Mouse (Mus musculus): Measurements from ENCODE around the gene Eif5. TPM values are rescaled to one million over a fixed set of nuclear protein-coding genes. Genes with fewer than 3 reads are reported as not detected.

The Eif5 gene
- 72.9 and 100 TPM in 2 replicates for polyA plus RNA-seq (2012; rRNA removed)

DNA sequence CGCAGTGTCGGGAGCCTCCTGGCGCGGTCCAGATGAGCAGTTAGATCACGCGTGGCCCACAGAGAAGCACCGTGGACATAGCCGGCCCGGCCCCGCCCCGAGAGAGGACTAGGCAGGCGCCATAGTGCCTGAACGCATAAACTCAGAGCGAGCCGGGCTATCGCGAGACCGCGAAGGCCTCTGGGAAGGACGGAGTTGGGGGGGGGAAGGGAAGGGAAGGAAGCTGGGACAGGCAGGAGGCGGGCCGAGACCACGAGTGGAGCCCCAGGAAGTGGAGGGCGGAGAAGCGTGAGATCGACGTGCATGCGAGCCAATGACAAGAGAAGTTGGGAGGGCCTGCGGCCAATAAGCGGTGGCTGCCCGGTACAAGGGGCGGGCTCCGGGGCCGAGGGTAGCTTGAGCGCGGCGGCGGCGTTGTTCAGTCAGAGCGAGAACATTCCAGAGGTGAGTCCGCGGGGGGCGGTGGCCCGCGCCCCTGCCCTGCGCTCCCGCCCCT is at the start of gene Eif5:
Eif5 (plus strand) TSS at position 221 of the 496 bp plus-strand sequence.
- peak; percentile 98 for DNase-seq (ENCODE audit: low read depth in 1 of 2, low spot score in 2 of 2)
- TF ChIP-seq POLR2A (IDR thresholded peaks at IDR 0.05; ENCODE audit: low read depth, low read length) (peak; percentile 88), CTCF (IDR thresholded peaks at IDR 0.05; ENCODE audit: extremely low read depth, insufficient read depth, insufficient read length, insufficient replicate concordance) (no peak)
- H3K36me3 ChIP-seq (ENCODE audit: control insufficient read depth, insufficient read depth, low read length), result peaks cover 20% of the 10 kb centered on the region
- H3K4me3 ChIP-seq (ENCODE audit: extremely low read depth, insufficient read depth, insufficient read length), result peak within 1 kb of the TSS; percentile 96
- under 1% methylated on average over 32 of the region's 47 CpGs for WGBS
- no peaks in the 10 kb centered on the region for H3K27me3 ChIP-seq (ENCODE audit: control insufficient read depth, insufficient read depth, low read length)
- peaks cover 8% of the 10 kb centered on the region for H3K4me1 ChIP-seq (ENCODE audit: control insufficient read depth, insufficient read depth, insufficient read length)
- H3K27ac ChIP-seq (ENCODE audit: insufficient read depth, low read length), result peak within 1 kb of the TSS; percentile 98

DNA sequence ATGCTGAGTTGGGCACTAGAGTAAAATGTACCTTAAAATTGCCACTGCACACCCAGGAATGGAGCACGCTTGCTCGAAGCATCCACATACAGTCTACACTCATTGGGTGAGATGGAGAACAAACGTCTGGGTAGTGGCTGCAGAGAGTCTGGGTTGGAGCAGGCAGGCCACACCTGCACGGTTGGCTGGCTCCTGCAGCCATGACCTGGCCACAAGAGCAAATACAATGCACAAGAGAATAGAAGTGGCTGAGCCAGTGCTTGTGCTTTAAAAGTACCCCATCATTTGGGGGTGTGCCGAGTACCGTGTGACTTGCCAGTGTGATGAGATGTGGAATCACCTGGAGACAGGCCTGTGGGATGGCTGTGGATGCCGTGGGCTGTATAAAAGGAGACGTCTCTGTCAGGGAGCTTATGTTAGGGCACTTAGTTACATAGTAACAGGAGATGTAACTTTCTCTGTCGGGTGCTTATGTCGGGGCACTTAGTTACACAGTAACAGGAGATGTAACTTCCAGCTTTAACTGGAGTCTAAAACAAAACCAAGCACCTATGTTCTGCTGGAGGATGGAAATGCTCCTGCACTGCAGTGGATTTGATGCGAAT is 48.5 kb upstream of the Eif5 start:
- Histone ChIP-seq H3K36me3 (ENCODE audit: control insufficient read depth, insufficient read depth, low read length) (no peaks in the 10 kb centered on the region), H3K27ac (ENCODE audit: insufficient read depth, low read length) (no peak overlapping the region), H3K4me3 (ENCODE audit: extremely low read depth, insufficient read depth, insufficient read length) (no peak overlapping the region), H3K4me1 (ENCODE audit: control insufficient read depth, insufficient read depth, insufficient read length) (peaks cover 4% of the 10 kb centered on the region; the same call in 1 of the 2 replicates), H3K27me3 (ENCODE audit: control insufficient read depth, insufficient read depth, low read length) (peaks cover 13% of the 10 kb centered on the region)
- DNase-seq (ENCODE audit: low read depth in 1 of 2, low spot score in 2 of 2), result no peak
- 84% methylated on average over 11 of the region's 11 CpGs for WGBS
- TF ChIP-seq CTCF (IDR thresholded peaks at IDR 0.05; ENCODE audit: extremely low read depth, insufficient read depth, insufficient read length, insufficient replicate concordance) (no peak), POLR2A (IDR thresholded peaks at IDR 0.05; ENCODE audit: low read depth, low read length) (no peak)

DNA sequence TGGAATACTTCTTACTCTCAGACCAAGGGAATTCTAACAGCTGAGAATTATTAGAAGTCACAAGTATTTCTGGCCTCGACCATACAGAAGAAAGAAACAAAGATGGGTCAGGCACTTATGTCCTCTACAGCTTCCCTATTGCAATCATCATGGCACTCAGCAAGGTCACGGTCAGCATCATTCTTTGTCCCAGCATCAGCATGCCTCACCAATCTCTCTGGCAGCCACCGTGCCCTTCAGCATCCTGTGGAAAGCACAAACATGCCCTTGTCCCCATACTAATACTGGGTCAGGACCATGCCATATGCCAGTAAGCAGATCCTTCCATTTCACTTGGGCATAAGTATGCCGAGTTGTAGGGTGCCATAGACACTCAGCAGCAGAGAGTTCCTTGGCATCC is 42.9 kb upstream of the Eif5 start:
- Histone ChIP-seq H3K36me3 (ENCODE audit: control insufficient read depth, insufficient read depth, low read length) (no peaks in the 10 kb centered on the region), H3K4me3 (ENCODE audit: extremely low read depth, insufficient read depth, insufficient read length) (no peak overlapping the region), H3K4me1 (ENCODE audit: control insufficient read depth, insufficient read depth, insufficient read length) (no peaks in the 10 kb centered on the region), H3K27ac (ENCODE audit: insufficient read depth, low read length) (no peak overlapping the region), H3K27me3 (ENCODE audit: control insufficient read depth, insufficient read depth, low read length) (no peaks in the 10 kb centered on the region)
- WGBS, result 75% methylated on average over 4 of the region's 4 CpGs
- TF ChIP-seq CTCF (IDR thresholded peaks at IDR 0.05; ENCODE audit: extremely low read depth, insufficient read depth, insufficient read length, insufficient replicate concordance) (no peak), POLR2A (IDR thresholded peaks at IDR 0.05; ENCODE audit: low read depth, low read length) (no peak)
- no peak for DNase-seq (ENCODE audit: low read depth in 1 of 2, low spot score in 2 of 2)

DNA sequence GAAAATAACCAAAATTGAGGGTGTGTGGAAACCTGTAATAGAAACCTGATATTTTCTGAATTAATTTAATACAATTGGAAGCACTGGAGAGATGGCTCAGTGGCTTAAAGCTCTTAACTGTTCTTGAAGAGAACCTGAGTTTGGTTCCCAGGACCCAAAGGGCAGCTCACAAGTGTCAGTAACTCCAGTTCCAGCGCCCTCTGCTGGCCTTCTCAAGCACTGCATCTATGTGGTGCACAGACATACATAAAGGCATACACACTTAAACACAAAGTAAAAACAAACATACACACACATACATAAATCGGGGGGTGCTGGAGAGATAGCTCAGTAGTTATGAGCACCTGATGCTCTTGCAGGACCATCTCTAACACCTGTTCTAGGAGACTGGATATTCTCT is 40.7 kb upstream of the Eif5 start:
- DNase-seq (ENCODE audit: low read depth in 1 of 2, low spot score in 2 of 2), result no peak
- H3K4me1 ChIP-seq (ENCODE audit: control insufficient read depth, insufficient read depth, insufficient read length), result no peaks in the 10 kb centered on the region
- WGBS, result 56% methylated on average over 2 of the region's 2 CpGs
- no peaks in the 10 kb centered on the region for H3K27me3 ChIP-seq (ENCODE audit: control insufficient read depth, insufficient read depth, low read length)
- no peak overlapping the region for H3K4me3 ChIP-seq (ENCODE audit: extremely low read depth, insufficient read depth, insufficient read length)
- TF ChIP-seq POLR2A (IDR thresholded peaks at IDR 0.05; ENCODE audit: low read depth, low read length), result no peak
- no peak for TF ChIP-seq CTCF (IDR thresholded peaks at IDR 0.05; ENCODE audit: extremely low read depth, insufficient read depth, insufficient read length, insufficient replicate concordance)
- no peak overlapping the region for H3K27ac ChIP-seq (ENCODE audit: insufficient read depth, low read length)
- no peaks in the 10 kb centered on the region for H3K36me3 ChIP-seq (ENCODE audit: control insufficient read depth, insufficient read depth, low read length)

DNA sequence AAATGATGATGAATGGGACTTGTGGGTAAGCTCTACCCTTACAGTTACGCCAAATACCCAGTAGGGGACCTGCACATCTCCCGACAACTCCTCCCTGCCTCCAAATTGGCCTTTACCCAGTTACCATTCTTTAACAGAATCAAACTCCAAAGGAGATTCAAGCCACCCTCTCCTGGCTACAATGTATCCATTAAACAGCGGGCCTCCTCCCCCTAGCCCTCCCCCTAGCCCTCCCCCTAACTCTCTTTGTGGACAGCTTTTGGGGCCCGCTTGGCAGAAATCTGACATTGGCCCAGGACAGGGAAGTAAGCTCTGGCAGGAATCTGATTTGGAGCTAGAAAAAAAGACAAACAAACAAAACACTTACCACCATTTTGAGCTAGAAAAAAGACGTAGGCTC is 38.2 kb upstream of the Eif5 start:
- Histone ChIP-seq H3K36me3 (ENCODE audit: control insufficient read depth, insufficient read depth, low read length) (no peaks in the 10 kb centered on the region), H3K27me3 (ENCODE audit: control insufficient read depth, insufficient read depth, low read length) (no peaks in the 10 kb centered on the region), H3K4me1 (ENCODE audit: control insufficient read depth, insufficient read depth, insufficient read length) (no peaks in the 10 kb centered on the region), H3K27ac (ENCODE audit: insufficient read depth, low read length) (no peak overlapping the region), H3K4me3 (ENCODE audit: extremely low read depth, insufficient read depth, insufficient read length) (no peak overlapping the region)
- TF ChIP-seq CTCF (IDR thresholded peaks at IDR 0.05; ENCODE audit: extremely low read depth, insufficient read depth, insufficient read length, insufficient replicate concordance) (no peak), POLR2A (IDR thresholded peaks at IDR 0.05; ENCODE audit: low read depth, low read length) (no peak)
- no peak for DNase-seq (ENCODE audit: low read depth in 1 of 2, low spot score in 2 of 2)
- 83% methylated on average over 5 of the region's 5 CpGs for WGBS

DNA sequence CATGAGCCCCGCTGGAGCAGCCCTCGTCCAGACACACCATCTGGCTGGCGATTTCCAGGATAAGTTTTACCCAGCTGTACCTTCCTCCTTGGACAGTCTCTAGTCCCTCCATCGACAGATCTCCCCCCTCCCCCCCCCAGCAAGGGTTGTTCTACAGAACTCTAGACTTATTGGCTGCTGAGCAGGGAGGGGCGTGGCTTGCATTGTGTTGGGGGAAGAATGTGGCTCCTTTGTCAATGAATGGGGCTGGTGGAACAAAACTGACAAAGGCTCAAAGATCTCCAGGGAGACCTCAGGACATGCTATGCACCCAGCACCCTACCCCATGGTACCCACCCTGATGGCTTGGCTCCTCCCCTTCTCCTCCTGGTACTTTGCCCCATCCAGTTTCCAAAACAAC is 37.1 kb upstream of the Eif5 start:
- Histone ChIP-seq H3K27me3 (ENCODE audit: control insufficient read depth, insufficient read depth, low read length) (no peaks in the 10 kb centered on the region), H3K4me3 (ENCODE audit: extremely low read depth, insufficient read depth, insufficient read length) (no peak overlapping the region), H3K4me1 (ENCODE audit: control insufficient read depth, insufficient read depth, insufficient read length) (no peaks in the 10 kb centered on the region), H3K27ac (ENCODE audit: insufficient read depth, low read length) (no peak overlapping the region), H3K36me3 (ENCODE audit: control insufficient read depth, insufficient read depth, low read length) (no peaks in the 10 kb centered on the region)
- DNase-seq (ENCODE audit: low read depth in 1 of 2, low spot score in 2 of 2), result no peak
- 70% methylated on average over 5 of the region's 5 CpGs for WGBS
- no peak for TF ChIP-seq POLR2A (IDR thresholded peaks at IDR 0.05; ENCODE audit: low read depth, low read length)
- TF ChIP-seq CTCF (IDR thresholded peaks at IDR 0.05; ENCODE audit: extremely low read depth, insufficient read depth, insufficient read length, insufficient replicate concordance), result no peak

DNA sequence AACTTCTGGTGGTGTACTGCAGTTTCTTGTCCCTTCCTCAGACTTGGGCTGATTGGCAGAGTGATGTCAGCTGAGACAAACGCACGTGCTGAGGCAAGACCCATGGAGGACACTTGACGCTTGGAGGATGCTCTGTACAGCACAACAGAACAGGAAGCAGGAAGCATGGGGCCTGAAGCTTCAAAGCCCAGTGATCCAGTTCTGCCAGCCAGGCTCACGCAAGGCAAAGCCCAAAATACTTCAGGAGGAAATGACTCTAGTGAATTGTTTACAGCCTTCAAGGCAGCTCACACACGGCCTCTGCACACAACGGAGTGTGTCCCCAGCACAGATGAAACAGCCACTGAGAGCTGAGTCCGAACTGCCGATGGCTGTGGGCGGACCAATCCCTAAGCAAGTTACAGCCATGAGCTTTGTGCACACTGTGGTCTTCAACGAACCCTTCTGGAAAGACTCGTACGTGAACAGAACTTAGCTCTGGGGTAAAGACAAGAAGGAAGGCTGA is 34.7 kb upstream of the Eif5 start:
- 43% methylated on average over 12 of the region's 12 CpGs for WGBS
- DNase-seq (ENCODE audit: low read depth in 1 of 2, low spot score in 2 of 2), result no peak
- Histone ChIP-seq H3K27me3 (ENCODE audit: control insufficient read depth, insufficient read depth, low read length) (no peaks in the 10 kb centered on the region), H3K27ac (ENCODE audit: insufficient read depth, low read length) (no peak overlapping the region), H3K36me3 (ENCODE audit: control insufficient read depth, insufficient read depth, low read length) (no peaks in the 10 kb centered on the region), H3K4me1 (ENCODE audit: control insufficient read depth, insufficient read depth, insufficient read length) (no peaks in the 10 kb centered on the region), H3K4me3 (ENCODE audit: extremely low read depth, insufficient read depth, insufficient read length) (no peak overlapping the region)
- TF ChIP-seq CTCF (IDR thresholded peaks at IDR 0.05; ENCODE audit: extremely low read depth, insufficient read depth, insufficient read length, insufficient replicate concordance) (no peak), POLR2A (IDR thresholded peaks at IDR 0.05; ENCODE audit: low read depth, low read length) (no peak)
